Mouse (Mus musculus) kidney, adult 2 months (tissue): ENCODE data around the gene Adrb1. TPM values are rescaled to one million over a fixed set of nuclear protein-coding genes. Genes with fewer than 3 reads are reported as not detected.

Experiments
- DNase-seq: peaks from one replicate; pipeline ENCODE4 v3.0.0; 2021
- H3K27ac ChIP-seq: fragments of 200-500 bp; 2 replicates; pipeline ENCODE4 v1.5.1; 2012; ENCODE audit warnings: low read depth, low read length, control low read depth, inconsistent platforms; ENCODE audit not compliant: insufficient read depth
- H3K27me3 ChIP-seq: fragments of 200-500 bp; replicated peaks from 2 replicates; pipeline ENCODE4 v1.6.1; 2012; ENCODE audit warnings: mild to moderate bottlenecking, moderate library complexity, low read length, inconsistent platforms; ENCODE audit not compliant: control insufficient read depth, insufficient read depth
- H3K36me3 ChIP-seq: fragments of 200-500 bp; 2 replicates; pipeline ENCODE4 v1.6.1; 2012; ENCODE audit warnings: mild to moderate bottlenecking, moderate library complexity, low read length, inconsistent platforms; ENCODE audit not compliant: control insufficient read depth, insufficient read depth
- H3K4me1 ChIP-seq: fragments of 200-500 bp; 2 replicates; pipeline ENCODE4 v1.6.1; 2011; ENCODE audit warnings: low read length; ENCODE audit not compliant: control insufficient read depth, insufficient read depth
- H3K4me3 ChIP-seq: fragments of 200-500 bp; 2 replicates; pipeline ENCODE4 v1.5.1; 2011; ENCODE audit warnings: mild to moderate bottlenecking, low read depth, low read length, control low read depth; ENCODE audit not compliant: insufficient read depth
- CTCF ChIP-seq: fragments of 200-500 bp; conservative IDR thresholded peaks from 2 replicates; pipeline ENCODE4 v1.5.1; 2011; ENCODE audit warnings: low read depth, mild to moderate bottlenecking, control low read depth, low read length, moderate library complexity, mixed read lengths; ENCODE audit not compliant: insufficient read depth, insufficient read length
- POLR2A ChIP-seq: fragments of 200-500 bp; IDR thresholded peaks from one replicate; pipeline ENCODE4 v1.6.1; 2011; ENCODE audit warnings: low read depth, low read length, control low read depth
- WGBS: fragments of 180-500 bp; shearing (Covaris S2); methylation state at CpG from one replicate; pipeline ENCODE4 v1.1.7; 2018; 5-methylcytosine and 5-hydroxymethylcytosine counted together
- polyA plus RNA-seq: library from polyadenylated mRNA; depleted of rRNA; stranded (reverse); fragments of >200 nt; gene quantifications from 2 replicates; pipeline ENCODE4 v1.2.3, GENCODE M21; 2012

The Adrb1 gene
- polyA plus RNA-seq, 1 experiment: 2.7 TPM

DNA sequence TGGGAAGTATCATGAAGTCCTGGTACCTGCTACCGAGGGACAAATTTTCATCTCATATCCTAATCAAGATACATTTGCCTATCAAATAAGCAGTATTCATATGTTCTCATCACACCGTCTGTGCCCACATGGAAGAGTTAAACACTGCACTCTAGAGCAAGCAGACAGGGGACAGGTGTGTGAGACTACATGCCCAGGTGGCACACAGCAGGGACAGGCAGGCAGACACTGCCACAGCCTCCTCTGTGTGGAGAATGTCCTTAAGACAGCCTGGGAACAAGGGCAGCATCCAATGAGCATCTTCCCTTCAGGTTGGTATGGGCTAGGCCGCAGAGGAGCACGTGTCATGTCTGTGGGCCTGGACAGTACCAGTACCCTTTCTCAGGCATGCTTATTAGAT, 40.7 kb downstream of the Adrb1 start:
- TF ChIP-seq POLR2A (no peak), CTCF (no peak)
- no peaks in the 10 kb centered on the region for H3K27me3 ChIP-seq
- H3K4me3 ChIP-seq: no peak overlapping the region
- no peak for DNase-seq
- no peak overlapping the region for H3K27ac ChIP-seq
- 98% methylated on average over 4 of the region's 4 CpGs for WGBS
- no peaks in the 10 kb centered on the region for H3K36me3 ChIP-seq
- no peaks in the 10 kb centered on the region for H3K4me1 ChIP-seq

DNA sequence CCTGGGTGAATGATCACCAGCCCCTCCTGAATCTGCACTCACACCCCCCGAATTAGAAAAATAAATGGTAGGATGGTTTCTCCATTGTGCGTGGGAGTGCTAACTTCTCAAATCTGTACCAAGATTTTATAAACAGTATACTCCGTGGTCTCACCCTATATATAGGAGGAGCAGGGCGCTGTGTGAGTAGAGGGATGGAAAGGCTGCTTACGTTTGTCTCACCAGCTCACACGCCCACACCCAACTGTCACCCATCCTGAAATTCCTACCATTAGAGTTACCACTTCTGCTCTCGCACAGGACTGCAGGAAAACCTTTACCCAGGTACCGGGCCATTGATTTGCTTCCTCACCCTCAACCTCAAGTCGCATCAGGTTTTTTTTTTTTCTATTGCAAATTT, 47.0 kb downstream of the Adrb1 start:
- 78% methylated on average over 9 of the region's 9 CpGs for WGBS

DNA sequence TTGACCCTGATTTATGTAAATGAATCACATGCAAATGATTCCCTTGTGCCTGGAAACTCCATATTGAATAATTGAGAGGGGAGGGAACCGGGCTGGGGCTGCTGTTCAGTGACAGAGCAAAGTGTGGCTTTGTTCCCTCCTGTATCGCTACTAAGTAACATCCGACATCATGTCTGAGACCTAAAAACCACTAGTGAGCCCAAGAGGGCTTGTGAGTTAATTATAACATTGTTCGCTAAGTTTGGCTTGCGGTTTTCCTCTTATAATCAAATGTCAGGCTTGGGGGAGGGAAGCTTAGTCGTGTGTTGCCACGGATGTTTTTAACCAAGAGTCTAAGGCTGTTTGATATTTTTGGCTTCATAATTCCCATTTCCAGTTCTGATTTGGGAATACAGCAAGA, 50.2 kb downstream of the Adrb1 start:
- Histone ChIP-seq H3K27ac (no peak overlapping the region), H3K4me3 (no peak overlapping the region), H3K27me3 (no peaks in the 10 kb centered on the region), H3K36me3 (no peaks in the 10 kb centered on the region), H3K4me1 (peaks cover 3% of the 10 kb centered on the region; the same call in 1 of the 2 replicates)
- DNase-seq: no peak
- TF ChIP-seq POLR2A: no peak
- TF ChIP-seq CTCF: no peak
- 77% methylated on average over 7 of the region's 7 CpGs for WGBS

More for the DNA sequence above, 47.0 kb downstream of the Adrb1 start:
- DNase-seq: no peak
- no peak overlapping the region for H3K27ac ChIP-seq
- no peaks in the 10 kb centered on the region for H3K27me3 ChIP-seq
- no peaks in the 10 kb centered on the region for H3K36me3 ChIP-seq
- TF ChIP-seq POLR2A (no peak), CTCF (no peak)
- H3K4me1 ChIP-seq: no peaks in the 10 kb centered on the region
- no peak overlapping the region for H3K4me3 ChIP-seq

DNA sequence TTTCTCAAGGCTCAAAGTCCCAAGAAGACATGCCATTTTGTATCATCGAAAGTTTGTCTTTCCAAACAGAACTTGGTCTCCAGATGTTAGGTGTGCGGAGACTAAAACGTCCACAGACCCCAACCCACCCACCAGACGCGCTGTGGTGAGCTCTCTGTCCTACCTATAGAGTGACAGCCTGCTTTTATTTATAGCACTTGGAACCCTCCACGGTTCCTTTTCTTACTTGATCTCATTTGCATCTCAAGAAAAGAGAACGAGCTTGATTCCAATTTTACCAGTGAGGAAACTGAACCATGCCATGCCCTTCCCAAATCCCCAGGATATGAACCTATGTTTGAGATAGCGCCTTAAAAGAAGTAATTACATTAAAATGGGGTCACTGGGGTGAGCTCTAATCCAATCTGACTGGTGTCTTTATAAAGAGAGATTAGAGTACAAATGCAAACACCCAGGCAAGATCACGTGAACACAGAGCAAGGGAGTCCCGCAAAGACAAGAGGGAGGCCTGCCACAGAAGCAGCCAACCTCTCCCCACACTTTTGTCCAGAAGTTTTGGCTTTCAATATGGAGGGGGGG, 51.5 kb downstream of the Adrb1 start:
- no peaks in the 10 kb centered on the region for H3K36me3 ChIP-seq
- 82% methylated on average over 10 of the region's 10 CpGs for WGBS
- TF ChIP-seq POLR2A (no peak), CTCF (no peak)
- H3K4me3 ChIP-seq: no peak overlapping the region
- H3K27ac ChIP-seq: no peak overlapping the region
- H3K27me3 ChIP-seq: no peaks in the 10 kb centered on the region
- peaks cover 3% of the 10 kb centered on the region; the same call in 1 of the 2 replicates for H3K4me1 ChIP-seq
- DNase-seq: no peak

DNA sequence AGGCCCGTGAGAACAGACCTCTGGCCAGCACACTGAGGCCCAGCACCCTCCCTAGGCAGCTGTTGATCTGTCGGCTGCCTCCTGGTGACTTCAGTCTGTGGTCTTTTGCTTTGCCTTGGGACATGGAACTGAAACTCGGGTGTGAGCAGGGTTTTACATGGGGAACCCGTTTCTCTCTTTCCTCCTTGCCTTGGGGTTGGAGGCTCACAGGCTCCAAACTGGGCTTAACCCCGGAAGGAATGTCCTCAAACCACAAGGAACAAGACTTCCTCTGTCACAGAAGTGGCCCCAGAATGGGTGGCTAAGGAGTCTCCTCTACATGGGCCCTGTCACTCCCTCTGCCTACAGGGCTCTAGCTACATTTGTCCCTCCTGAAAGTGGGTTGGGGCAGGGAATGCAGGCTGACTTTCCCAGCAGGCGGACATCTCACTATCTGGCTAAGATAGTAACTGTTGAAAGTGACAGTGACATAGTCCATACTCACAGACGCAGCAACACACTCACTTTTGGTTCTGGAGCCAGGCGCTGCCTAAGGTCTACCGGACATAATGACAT, 52.5 kb downstream of the Adrb1 start:
- TF ChIP-seq POLR2A (no peak), CTCF (no peak)
- H3K36me3 ChIP-seq: no peaks in the 10 kb centered on the region
- DNase-seq: peak; percentile 27
- H3K4me3 ChIP-seq: no peak overlapping the region
- no peaks in the 10 kb centered on the region for H3K27me3 ChIP-seq
- peaks cover 3% of the 10 kb centered on the region; the same call in 1 of the 2 replicates for H3K4me1 ChIP-seq
- 79% methylated on average over 9 of the region's 9 CpGs for WGBS
- H3K27ac ChIP-seq: no peak overlapping the region

DNA sequence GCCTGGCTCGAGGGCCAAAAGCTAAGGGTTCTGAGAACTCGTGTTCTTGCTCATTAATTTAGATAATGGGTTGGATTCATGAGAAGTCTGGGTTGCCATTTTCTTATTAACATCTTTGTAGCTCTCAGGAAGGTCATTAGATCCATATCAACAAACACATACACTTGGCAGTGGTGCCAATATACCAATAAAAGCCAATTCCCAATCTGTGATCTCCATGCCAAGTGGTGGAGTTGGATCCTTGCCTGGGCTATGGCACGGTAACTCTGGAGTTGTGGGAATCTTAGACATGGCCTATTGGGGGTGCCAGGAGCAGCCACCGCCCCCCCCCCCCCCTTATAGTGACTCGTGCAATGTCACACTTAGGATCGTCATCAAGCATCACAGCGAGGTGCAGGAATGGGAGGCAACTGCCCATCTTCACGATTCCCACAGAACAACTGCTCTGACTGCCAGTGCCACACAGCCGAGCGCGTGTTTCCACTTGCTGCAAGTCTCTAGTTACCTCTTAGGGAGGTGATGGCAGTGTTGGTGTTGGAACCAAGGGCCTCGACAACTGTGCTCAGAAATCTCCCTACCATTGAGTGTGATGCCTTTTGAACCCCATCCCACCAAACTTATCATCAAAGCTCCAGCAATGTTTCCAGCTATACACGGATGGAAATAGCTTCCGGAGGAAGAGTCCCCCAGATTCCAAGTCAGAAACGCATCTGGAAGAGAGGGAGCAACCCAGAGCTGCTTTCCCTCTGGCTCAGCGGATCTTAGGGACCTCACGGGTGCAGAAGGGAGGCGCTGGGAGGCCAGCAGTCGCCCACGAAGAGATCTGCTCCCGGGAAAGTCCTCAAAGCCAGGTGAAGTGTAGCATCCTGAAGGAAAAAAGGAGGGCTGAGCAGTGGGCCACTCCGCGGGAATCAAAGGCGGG, 53.2 kb downstream of the Adrb1 start:
- no peak for DNase-seq
- no peak overlapping the region for H3K27ac ChIP-seq
- H3K36me3 ChIP-seq: no peaks in the 10 kb centered on the region
- 46% methylated on average over 24 of the region's 24 CpGs for WGBS
- H3K27me3 ChIP-seq: no peaks in the 10 kb centered on the region
- H3K4me1 ChIP-seq: peaks cover 3% of the 10 kb centered on the region; the same call in 1 of the 2 replicates
- no peak overlapping the region for H3K4me3 ChIP-seq
- TF ChIP-seq POLR2A (no peak), CTCF (no peak)
